Mouse (Mus musculus): ENCODE measurements around the gene Tbxas1.
A peak's percentile ranks its signal among the peaks of the same experiment; 100 is the strongest.

Gene Tbxas1

DNA sequence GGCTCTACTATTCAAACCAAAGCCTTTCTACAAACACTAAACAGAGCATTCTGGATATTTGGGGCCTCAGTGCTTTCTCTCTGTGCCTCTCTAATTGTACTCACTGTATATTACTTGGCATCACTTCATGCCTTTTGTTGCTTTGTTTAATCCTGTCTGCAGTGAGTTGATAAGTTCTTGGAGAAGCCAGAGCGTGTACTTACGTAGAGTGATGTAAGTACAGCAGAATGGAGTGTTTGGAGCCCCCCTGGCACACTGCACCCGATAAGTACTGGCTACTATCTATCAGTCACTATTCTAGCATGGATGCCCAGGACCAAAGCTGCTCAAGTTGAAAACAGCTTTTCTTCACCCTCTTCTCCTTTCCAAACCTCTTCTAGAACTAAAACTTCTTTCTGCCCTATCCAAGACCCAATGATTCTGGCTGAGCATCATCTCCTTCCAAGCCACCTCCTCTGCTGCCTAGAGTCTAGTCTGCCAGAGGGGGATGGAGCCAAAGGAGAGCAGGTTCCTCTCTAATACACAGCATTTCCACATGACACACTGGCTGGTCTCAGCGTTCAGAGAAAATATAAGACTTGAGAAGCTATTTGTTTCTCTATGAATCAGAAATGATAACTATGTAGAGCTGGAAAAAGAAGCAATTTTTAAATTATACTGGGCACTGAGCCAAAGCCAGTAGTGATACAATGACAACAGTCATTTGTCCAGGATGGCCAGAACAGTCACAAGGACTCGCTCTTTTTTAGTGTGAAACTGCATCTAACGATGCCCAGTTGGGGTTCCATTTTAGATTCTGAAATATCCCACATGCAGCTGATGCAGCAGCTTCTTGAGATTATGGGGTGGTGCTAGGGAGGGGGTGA lies 28.6 kb upstream of the Tbxas1 start:
- TF ChIP-seq GATA4 (IDR thresholded peaks at IDR 0.05; ENCODE audit: insufficient replicate concordance, low read length), result no peak

DNA sequence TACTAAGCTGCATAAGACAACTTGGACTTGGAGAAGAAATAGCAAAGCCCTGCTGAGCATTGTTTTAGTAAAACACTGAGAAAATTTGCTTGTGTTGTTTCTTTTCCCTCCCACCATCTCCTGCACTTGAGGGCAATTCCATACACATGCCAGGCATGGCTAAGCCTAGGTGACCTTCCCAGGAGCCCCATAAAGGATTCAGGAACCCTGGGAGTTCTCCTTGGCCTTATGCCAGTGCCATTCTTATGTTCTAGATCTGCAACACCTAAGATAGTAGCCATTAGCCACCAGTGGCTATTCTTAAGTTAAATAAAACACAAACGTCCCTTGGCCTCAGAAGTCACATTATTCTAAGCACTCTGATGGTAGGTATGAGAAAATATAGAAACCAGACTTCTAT lies 27.8 kb upstream of the Tbxas1 start:
- no peak for TF ChIP-seq GATA4 (IDR thresholded peaks at IDR 0.05; ENCODE audit: insufficient replicate concordance, low read length)

DNA sequence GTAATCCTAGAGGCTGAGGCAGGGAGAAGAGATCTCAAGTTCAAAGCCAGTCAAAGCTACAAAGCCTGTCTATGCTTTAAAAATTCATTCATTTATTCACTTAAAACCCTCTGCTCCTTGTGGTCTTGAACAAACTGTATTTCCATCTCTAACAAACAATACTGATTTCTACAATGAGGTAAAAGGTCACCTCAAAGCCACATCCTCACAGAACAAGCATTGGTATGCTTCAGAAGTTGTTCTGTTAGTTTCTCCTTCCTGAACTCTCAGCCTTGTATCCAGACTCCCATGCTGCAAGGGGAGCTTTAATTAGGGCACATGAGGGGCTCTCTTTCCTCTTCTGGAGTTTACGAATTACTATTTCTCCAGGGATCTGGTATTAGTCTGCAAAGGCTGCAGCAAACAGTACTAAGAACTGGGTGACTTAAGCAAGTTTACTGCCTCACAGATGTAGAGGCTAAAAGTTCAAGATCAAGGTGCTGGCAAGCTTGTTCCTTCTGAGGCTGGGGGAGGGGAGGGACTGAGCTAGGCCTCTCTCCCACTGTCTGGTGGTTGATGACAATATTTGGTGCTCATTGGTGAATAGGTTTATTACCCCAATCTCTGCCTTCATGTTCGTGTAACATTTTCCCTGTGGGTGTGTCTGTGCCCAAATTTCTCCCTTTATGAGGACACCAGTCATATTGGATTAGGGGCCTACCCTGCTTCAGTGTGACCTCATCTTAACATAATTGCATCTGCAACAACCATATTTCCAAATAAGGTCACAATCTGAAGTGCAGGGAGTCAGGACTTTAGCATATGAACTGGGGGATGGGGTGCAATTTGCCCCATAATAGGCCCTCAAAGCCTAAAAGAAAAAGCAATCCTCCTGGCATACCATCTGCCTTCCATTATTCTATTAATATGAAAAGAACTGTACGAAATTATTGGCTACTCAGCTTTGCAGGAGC lies 27.0 kb upstream of the Tbxas1 start:
- no peak for TF ChIP-seq GATA4 (IDR thresholded peaks at IDR 0.05; ENCODE audit: insufficient replicate concordance, low read length)

DNA sequence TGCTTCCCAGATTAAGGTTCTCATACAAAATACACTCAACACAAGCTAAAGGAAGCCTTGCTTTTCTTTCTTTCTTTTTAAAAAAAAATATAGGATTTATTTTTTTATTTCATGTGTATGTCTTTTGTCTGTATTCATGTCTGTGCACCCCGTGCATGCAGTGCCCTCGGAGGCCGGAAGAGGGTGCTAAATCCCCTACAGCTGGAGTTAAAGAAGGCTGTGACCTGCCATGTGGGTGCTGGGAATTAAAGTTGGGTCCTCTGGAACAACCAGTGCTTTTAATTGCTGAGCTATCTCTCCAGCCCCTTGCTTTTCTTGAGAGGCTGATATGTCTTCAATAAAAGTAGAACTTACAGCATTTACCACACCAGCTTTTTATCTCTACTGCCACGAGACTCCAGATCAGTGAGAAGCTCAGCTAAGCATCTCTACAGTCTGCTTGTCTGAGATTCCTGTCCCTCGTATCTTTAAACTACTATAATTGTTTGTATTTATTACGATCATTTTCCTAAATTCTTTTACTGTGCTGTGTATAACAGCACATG lies 24.4 kb upstream of the Tbxas1 start:
- TF ChIP-seq GATA4 (IDR thresholded peaks at IDR 0.05; ENCODE audit: insufficient replicate concordance, low read length), result no peak

DNA sequence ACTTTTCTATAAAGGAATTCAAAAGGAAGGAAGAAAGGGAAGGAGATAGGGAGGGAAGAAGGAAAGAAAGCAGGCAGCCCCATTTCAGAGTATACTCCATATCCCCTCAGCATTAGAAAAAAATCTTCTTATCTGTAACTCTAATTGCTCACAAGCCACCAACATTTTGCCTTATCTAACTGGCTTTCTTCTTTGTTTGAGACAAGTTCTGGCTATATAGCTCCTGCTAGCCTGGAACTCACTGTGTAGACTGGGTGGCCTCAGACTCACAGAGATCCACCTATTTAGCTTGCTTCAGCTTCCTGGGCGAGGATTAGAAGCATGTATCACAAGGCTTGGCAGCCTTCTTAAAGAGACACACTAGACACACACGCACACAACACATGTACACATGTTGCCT lies 23.5 kb upstream of the Tbxas1 start:
- no peak for TF ChIP-seq GATA4 (IDR thresholded peaks at IDR 0.05; ENCODE audit: insufficient replicate concordance, low read length)

DNA sequence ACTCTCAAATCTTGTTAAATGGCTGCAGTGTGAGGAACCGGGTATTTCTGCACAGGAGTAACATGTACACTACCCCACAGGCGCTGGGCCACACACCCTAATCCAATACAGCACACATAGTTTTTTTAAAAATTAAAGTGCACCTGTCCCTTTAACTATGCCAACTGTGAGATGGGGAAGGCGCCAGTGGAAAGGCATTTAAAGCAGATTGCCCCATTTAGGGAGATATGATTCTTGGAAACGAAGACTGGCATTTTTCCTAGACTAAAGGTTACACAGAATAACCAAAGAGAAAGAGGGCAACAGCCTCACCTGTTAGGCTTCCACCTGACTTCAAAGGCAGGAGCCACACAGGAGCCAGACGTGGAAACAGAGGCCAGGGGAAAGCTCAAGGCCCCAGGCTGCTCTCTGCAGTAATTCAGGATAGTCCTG lies 21.6 kb upstream of the Tbxas1 start:
- TF ChIP-seq GATA4 (IDR thresholded peaks at IDR 0.05; ENCODE audit: insufficient replicate concordance, low read length), result peak; percentile 80

DNA sequence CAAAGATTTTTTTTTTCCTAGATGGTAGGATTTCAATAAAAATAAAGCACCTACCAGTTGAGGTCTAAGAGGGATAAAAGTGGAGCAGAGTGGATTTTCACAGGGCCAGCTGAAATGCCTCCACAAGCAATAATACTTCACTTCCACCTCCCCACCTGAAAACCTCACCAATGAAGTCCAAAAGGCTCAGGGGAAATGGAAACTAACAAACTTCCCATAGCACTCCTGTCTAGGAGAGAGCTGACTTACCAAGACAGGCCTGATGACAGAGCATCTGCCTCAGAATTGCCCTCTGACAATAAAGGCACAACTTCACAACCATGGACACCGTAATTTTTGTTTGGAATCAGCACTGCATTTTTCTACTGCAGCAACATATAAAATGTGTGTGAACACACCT lies 15.4 kb upstream of the Tbxas1 start:
- TF ChIP-seq GATA4 (IDR thresholded peaks at IDR 0.05; ENCODE audit: insufficient replicate concordance, low read length), result no peak

DNA sequence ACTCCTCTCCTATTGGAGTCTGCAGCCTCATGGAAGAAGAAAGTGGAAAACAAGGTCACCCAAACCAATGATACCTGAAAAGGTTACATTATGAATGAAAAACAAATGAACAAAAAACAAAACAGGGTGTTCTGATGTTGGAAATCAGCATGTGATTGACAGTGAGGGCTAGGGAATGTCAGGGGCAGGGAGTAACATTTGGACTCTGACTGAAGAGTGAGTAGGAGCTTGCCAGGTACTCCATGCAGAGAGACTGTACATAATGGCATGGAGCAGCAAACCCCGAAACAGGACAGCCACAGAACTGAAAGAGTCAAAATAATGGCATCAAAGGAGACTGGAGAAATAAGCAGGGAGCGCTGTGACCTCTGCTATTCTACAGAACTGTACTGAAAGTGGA lies 14.9 kb upstream of the Tbxas1 start:
- TF ChIP-seq GATA4 (IDR thresholded peaks at IDR 0.05; ENCODE audit: insufficient replicate concordance, low read length), result no peak

DNA sequence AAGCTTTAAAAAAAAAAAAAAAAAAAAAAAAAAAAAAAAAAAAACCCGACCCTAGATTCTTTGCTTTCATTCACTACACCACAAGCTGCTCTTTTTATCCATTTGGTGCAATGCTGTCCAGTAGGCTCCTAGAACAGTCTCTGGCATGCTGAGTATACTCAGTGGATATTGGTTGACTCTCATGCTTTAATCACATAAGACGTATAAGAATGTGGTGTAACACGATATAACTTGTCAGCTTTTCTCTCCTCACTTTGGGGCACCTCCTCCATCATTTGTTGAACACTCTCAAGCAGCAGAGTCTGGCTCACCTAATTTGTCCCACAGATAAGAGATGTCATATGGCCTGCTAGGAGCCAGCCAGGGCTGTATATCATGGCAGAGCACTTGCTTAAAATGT lies 11.6 kb upstream of the Tbxas1 start:
- no peak for TF ChIP-seq GATA4 (IDR thresholded peaks at IDR 0.05; ENCODE audit: insufficient replicate concordance, low read length)

DNA sequence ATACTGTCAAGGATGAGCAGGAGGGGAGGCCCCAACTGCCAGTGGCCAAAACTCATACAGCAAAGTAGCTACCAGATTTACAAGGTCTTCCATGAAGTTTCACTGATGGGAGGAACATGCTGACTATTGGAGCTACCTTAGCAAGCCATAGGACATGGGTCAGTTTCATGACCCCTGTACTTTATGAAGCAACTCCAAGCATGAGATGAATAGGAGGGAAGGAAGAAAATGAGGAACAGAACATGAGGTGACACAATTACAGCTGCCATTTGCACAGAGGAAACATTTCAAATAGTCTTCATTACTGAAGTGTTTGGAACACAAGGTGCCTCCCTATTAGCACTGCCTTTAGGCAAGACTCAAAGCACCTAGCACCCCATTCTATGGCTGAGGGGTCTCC lies 9.4 kb upstream of the Tbxas1 start:
- TF ChIP-seq GATA4 (IDR thresholded peaks at IDR 0.05; ENCODE audit: insufficient replicate concordance, low read length), result no peak

DNA sequence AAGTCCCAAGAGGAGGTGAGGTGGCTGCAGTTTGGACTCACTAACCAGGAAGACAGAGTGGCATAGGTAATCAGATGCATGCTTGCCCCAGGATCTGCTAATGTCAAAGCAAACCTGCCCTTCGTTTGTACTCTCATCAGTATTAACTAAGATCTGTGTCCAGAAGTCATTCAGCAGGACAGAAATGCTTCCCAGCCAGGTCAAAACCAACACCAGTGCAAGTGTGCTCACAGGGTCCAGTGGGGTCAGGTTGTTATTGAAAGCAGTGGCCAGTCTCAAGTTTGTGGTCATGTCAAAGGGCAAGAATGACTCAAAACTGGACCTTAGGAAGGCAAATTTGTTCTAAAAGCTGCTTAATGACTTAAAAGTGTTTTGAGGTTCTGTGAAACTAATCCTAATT lies 8.8 kb upstream of the Tbxas1 start:
- TF ChIP-seq GATA4 (IDR thresholded peaks at IDR 0.05; ENCODE audit: insufficient replicate concordance, low read length), result no peak

DNA sequence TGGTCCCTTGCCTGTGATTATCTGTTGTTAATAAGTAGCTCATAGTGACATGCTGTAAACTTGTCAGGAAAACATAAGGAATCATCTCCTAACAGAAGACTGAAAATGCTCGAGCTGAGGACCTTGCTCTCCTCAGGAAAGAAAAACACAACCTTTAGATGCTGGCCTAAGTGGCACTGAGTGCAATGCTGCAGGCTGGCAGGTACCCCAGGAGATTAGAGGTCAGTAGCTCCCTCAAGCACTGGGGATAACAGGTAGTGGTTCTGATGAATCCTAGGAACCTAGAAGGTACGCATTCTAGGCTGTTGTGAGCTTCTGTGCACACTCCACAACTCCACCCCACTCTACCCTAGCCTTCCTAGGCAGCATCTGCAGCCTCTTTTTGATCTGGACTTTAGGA lies 8.4 kb upstream of the Tbxas1 start:
- no peak for TF ChIP-seq GATA4 (IDR thresholded peaks at IDR 0.05; ENCODE audit: insufficient replicate concordance, low read length)

DNA sequence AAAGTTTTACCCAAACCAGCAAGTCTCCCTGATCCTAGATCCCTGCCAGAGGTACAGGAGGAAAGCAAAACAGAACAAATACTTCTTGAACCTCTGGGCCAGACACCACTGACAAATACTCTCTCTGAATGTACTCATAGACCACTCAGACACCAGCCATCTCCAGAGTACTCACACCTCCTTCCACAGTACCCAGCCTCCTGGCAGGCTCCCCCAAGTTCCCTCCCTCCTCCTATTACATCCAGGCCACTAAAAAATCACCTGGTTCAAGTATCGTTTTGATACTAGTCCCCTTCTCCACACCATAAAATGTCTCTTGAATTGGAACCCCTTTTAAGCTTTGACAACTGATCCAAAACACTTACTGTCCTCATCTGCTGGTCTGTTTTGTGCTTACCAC lies 7.9 kb upstream of the Tbxas1 start:
- TF ChIP-seq GATA4 (IDR thresholded peaks at IDR 0.05; ENCODE audit: insufficient replicate concordance, low read length), result no peak

DNA sequence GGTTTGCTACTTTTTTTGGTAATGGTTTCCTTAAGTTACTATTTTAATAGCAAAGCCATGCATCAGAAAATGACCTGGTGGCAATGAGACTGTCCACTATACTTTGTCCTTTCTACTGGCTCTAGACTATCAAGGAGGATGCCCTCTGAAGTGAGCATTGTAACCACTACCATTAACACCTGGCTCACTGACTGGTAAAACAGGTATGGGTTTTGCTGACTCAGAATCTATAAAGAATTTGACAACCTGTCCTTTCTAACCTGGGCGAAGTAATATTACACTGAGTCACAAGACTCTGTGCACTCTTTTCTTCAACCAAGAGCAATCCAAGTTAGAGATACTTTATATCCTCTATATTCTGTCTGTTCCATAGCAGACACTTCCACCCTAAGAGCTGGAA lies 6.2 kb upstream of the Tbxas1 start:
- no peak for TF ChIP-seq GATA4 (IDR thresholded peaks at IDR 0.05; ENCODE audit: insufficient replicate concordance, low read length)

DNA sequence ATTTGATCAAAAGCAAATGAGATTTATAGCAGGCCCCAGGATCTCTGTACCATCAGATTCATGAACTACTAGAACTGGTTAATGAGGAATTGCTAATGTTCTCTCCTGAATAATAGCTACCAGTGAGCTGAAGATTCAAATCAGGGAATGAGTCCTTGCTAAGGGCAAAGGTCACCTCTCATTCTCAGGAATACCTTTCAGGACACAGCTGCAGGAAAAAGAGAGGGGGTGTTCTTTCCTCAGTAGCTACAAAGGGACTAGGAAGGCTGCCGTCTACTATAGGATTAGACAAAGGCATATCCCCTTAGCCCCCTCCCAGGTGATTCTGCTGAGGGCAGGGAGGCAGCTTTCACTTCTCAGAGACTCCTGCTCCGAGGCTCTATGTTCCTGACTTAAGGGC lies 5.1 kb upstream of the Tbxas1 start:
- TF ChIP-seq GATA4 (IDR thresholded peaks at IDR 0.05; ENCODE audit: insufficient replicate concordance, low read length), result no peak

DNA sequence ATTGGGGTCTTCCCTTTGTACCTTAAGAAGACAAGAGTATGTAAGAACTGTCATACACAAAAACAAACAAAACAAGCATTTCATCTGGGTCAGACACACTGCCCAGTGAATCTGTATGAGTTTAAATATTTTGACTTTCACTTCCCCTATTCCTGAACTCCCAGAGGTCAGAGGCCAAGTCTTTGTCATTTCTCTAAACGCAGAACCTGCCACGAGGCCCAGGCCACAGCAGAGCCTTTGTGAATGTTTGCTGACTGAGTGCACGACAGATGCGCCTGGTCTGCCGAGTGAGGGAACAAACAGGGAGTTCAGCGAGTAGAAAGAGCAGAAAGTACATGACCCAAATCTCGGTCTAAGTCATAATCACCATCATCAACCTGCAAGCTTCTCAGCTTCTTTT lies 4.2 kb upstream of the Tbxas1 start:
- no peak for TF ChIP-seq GATA4 (IDR thresholded peaks at IDR 0.05; ENCODE audit: insufficient replicate concordance, low read length)
